Mouse (Mus musculus) liver, postnatal 0 days (tissue): ENCODE results near the gene Lypd4.

Experiments used
- CTCF ChIP-seq: sonication (generic); IDR thresholded peaks from 2 replicates; pipeline ENCODE4 v1.5.1; 2016; ENCODE audit warnings: antibody characterized with exemption, low read depth
- EP300 ChIP-seq: IDR thresholded peaks from 2 replicates; pipeline ENCODE4 v1.6.1; 2016; ENCODE audit warnings: antibody characterized with exemption, low read depth, mild to moderate bottlenecking

- TF ChIP-seq CTCF = no peak
- TF ChIP-seq EP300 = no peak
Observed at GRCm38 (mm10) chr7:24877588-24877987, 7.8 kb upstream of the Lypd4 start.
